Mouse (Mus musculus): ENCODE measurements around the gene Emsy. TPM values are rescaled to one million over a fixed set of nuclear protein-coding genes. Genes with fewer than 3 reads are reported as not detected.

Gene Emsy
- total and polyA plus RNA-seq, 3 experiments = 3.6 to 201 (median 57.2) TPM

DNA sequence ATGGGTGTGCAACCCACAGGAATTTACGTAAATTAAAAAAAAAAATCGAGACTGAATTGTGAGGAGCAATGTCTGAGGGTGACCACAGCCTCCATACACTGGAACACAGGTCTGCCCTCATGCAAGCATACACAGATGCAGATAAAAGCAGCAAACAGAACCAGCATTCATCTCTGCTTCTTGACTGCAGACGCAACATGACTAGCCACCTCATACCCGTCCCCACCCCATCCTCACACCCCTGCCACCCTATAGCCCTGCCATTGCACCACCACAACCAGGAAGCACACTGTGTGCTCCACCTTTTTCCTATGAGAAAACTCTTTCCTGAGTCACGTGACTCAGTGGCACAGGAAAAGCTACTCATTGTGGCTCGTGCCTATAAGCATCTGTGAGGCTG is 76.9 kb downstream of the Emsy start:
- Histone ChIP-seq H3K9me3 (replicated peaks) (no peaks in the 10 kb centered on the region), H3K4me1 (ENCODE audit: insufficient read depth, low read depth, low read length) (no peaks in the 10 kb centered on the region), H3K4me3 (ENCODE audit: low read depth, low read length) (no peak overlapping the region), H3K36me3 (replicated peaks) (no peaks in the 10 kb centered on the region), H3K27me3 (ENCODE audit: insufficient read depth, low read length) (peaks cover 20% of the 10 kb centered on the region)
- DNase-seq (ENCODE audit: low spot score) = no peak
- ATAC-seq (ENCODE audit: extremely low read depth, insufficient number of reproducible peaks, low FRiP score, poor library complexity, severe bottlenecking) = no peak
- TF ChIP-seq GATA2 (IDR thresholded peaks at IDR 0.05; ENCODE audit: borderline replicate concordance, low read depth, low read length) (no peak), CTCF (IDR thresholded peaks at IDR 0.05; ENCODE audit: low read depth, low read length) (no peak), GATA1 (IDR thresholded peaks at IDR 0.05; ENCODE audit: borderline replicate concordance, low read length) (no peak), POLR2AphosphoS5 (IDR thresholded peaks at IDR 0.05; ENCODE audit: insufficient replicate concordance, low read depth, low read length) (no peak), TAL1 (conservative IDR thresholded peaks at IDR 0.05; ENCODE audit: low read depth, low read length) (no peak)

DNA sequence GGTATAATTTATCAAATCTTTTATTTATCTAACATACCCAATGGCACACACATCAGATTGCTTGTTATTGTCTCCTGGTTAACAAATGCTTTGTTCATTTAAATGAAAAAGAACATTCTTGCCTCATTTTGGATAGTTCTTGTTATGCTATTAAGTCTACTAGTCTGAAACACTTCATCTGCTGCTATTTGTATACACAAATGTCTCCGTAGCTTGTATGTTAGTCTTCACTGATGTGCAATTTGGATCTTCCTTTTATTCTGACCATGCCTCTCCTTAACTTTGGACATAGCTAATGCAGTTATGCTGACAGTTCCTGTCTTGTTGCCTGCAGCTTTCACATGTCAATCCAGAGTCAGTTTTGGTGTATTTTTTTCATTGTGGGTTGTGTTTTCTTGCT is 79.1 kb downstream of the Emsy start:
- DNase-seq (ENCODE audit: low spot score) (no peak), ATAC-seq (ENCODE audit: extremely low read depth, insufficient number of reproducible peaks, low FRiP score, poor library complexity, severe bottlenecking) (no peak)
- no peak overlapping the region for H3K4me3 ChIP-seq (ENCODE audit: low read depth, low read length)
- H3K27me3 ChIP-seq (ENCODE audit: insufficient read depth, low read length) = peaks cover 36% of the 10 kb centered on the region
- H3K36me3 ChIP-seq (replicated peaks) = no peaks in the 10 kb centered on the region
- TF ChIP-seq TAL1 (conservative IDR thresholded peaks at IDR 0.05; ENCODE audit: low read depth, low read length) (no peak), GATA2 (IDR thresholded peaks at IDR 0.05; ENCODE audit: borderline replicate concordance, low read depth, low read length) (no peak), GATA1 (IDR thresholded peaks at IDR 0.05; ENCODE audit: borderline replicate concordance, low read length) (no peak), POLR2AphosphoS5 (IDR thresholded peaks at IDR 0.05; ENCODE audit: insufficient replicate concordance, low read depth, low read length) (no peak), CTCF (IDR thresholded peaks at IDR 0.05; ENCODE audit: low read depth, low read length) (no peak)
- H3K4me1 ChIP-seq (ENCODE audit: insufficient read depth, low read depth, low read length) = no peaks in the 10 kb centered on the region
- no peaks in the 10 kb centered on the region for H3K9me3 ChIP-seq (replicated peaks)

GRCm38 (mm10) chr7:98575651-98576239 is 80.8 kb downstream of the Emsy start:
- DNase-seq (ENCODE audit: low spot score) (no peak), ATAC-seq (ENCODE audit: extremely low read depth, insufficient number of reproducible peaks, low FRiP score, poor library complexity, severe bottlenecking) (no peak)
- no peak overlapping the region for H3K4me3 ChIP-seq (ENCODE audit: low read depth, low read length)
- H3K9me3 ChIP-seq (replicated peaks) = no peaks in the 10 kb centered on the region
- no peak for TF ChIP-seq GATA2 (IDR thresholded peaks at IDR 0.05; ENCODE audit: borderline replicate concordance, low read depth, low read length)
- TF ChIP-seq GATA1 (IDR thresholded peaks at IDR 0.05; ENCODE audit: borderline replicate concordance, low read length) = no peak
- TF ChIP-seq CTCF (IDR thresholded peaks at IDR 0.05; ENCODE audit: low read depth, low read length) = no peak
- no peak for TF ChIP-seq TAL1 (conservative IDR thresholded peaks at IDR 0.05; ENCODE audit: low read depth, low read length)
- no peaks in the 10 kb centered on the region for H3K4me1 ChIP-seq (ENCODE audit: insufficient read depth, low read depth, low read length)
- H3K27me3 ChIP-seq (ENCODE audit: insufficient read depth, low read length) = peaks cover 45% of the 10 kb centered on the region
- H3K36me3 ChIP-seq (replicated peaks) = no peaks in the 10 kb centered on the region

GRCm38 (mm10) chr7:98574771-98575191 is 81.8 kb downstream of the Emsy start:
- ATAC-seq (ENCODE audit: extremely low read depth, insufficient number of reproducible peaks, low FRiP score, poor library complexity, severe bottlenecking) (no peak), DNase-seq (ENCODE audit: low spot score) (no peak)
- H3K4me1 ChIP-seq (ENCODE audit: insufficient read depth, low read depth, low read length) = no peaks in the 10 kb centered on the region
- no peaks in the 10 kb centered on the region for H3K36me3 ChIP-seq (replicated peaks)
- no peak for TF ChIP-seq CTCF (IDR thresholded peaks at IDR 0.05; ENCODE audit: low read depth, low read length)
- no peak for TF ChIP-seq GATA1 (IDR thresholded peaks at IDR 0.05; ENCODE audit: borderline replicate concordance, low read length)
- TF ChIP-seq POLR2AphosphoS5 (IDR thresholded peaks at IDR 0.05; ENCODE audit: insufficient replicate concordance, low read depth, low read length) = no peak
- no peak for TF ChIP-seq GATA2 (IDR thresholded peaks at IDR 0.05; ENCODE audit: borderline replicate concordance, low read depth, low read length)
- TF ChIP-seq TAL1 (conservative IDR thresholded peaks at IDR 0.05; ENCODE audit: low read depth, low read length) = no peak
- peaks cover 43% of the 10 kb centered on the region for H3K27me3 ChIP-seq (ENCODE audit: insufficient read depth, low read length)
- H3K4me3 ChIP-seq (ENCODE audit: low read depth, low read length) = no peak overlapping the region
- H3K9me3 ChIP-seq (replicated peaks) = no peaks in the 10 kb centered on the region

DNA sequence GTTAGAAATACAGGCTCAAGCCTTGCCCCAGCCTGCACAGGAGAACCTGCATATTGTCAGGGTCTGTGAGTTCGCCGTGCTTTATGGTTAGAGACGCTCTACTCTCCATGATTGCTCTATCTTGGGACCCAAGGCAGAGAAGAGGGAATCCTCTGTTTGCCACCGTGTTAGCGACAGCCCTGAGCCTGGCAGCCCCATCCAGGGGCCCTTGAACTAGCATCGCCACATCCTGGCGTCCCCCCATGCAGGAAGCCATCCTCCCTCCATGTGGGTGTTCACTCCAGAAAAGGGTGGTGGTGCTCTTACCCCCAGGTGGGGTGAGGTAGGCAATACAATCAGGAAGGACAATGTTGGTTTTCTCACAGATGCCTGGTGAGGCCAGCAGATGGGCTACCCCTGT is 82.3 kb downstream of the Emsy start:
- no peaks in the 10 kb centered on the region for H3K9me3 ChIP-seq (replicated peaks)
- no peak for DNase-seq (ENCODE audit: low spot score)

GRCm38 (mm10) chr7:98573231-98573781 is 83.3 kb downstream of the Emsy start:
- no peaks in the 10 kb centered on the region for H3K4me1 ChIP-seq (ENCODE audit: insufficient read depth, low read depth, low read length)
- no peak overlapping the region for H3K4me3 ChIP-seq (ENCODE audit: low read depth, low read length)
- DNase-seq (ENCODE audit: low spot score) (no peak), ATAC-seq (ENCODE audit: extremely low read depth, insufficient number of reproducible peaks, low FRiP score, poor library complexity, severe bottlenecking) (no peak)
- no peaks in the 10 kb centered on the region for H3K9me3 ChIP-seq (replicated peaks)
- TF ChIP-seq POLR2AphosphoS5 (IDR thresholded peaks at IDR 0.05; ENCODE audit: insufficient replicate concordance, low read depth, low read length) = no peak
- no peak for TF ChIP-seq GATA2 (IDR thresholded peaks at IDR 0.05; ENCODE audit: borderline replicate concordance, low read depth, low read length)
- TF ChIP-seq TAL1 (conservative IDR thresholded peaks at IDR 0.05; ENCODE audit: low read depth, low read length) = no peak
- no peak for TF ChIP-seq CTCF (IDR thresholded peaks at IDR 0.05; ENCODE audit: low read depth, low read length)
- TF ChIP-seq GATA1 (IDR thresholded peaks at IDR 0.05; ENCODE audit: borderline replicate concordance, low read length) = no peak
- H3K27me3 ChIP-seq (ENCODE audit: insufficient read depth, low read length) = peaks cover 34% of the 10 kb centered on the region
- no peaks in the 10 kb centered on the region for H3K36me3 ChIP-seq (replicated peaks)

More for the DNA sequence above, 82.3 kb downstream of the Emsy start:
- Histone ChIP-seq H3K27me3 (ENCODE audit: insufficient read depth, low read length) (peaks cover 38% of the 10 kb centered on the region), H3K4me1 (ENCODE audit: insufficient read depth, low read depth, low read length) (no peaks in the 10 kb centered on the region), H3K4me3 (ENCODE audit: low read depth, low read length) (no peak overlapping the region), H3K36me3 (replicated peaks) (no peaks in the 10 kb centered on the region)
- TF ChIP-seq CTCF (IDR thresholded peaks at IDR 0.05; ENCODE audit: low read depth, low read length) = no peak
- no peak for TF ChIP-seq GATA2 (IDR thresholded peaks at IDR 0.05; ENCODE audit: borderline replicate concordance, low read depth, low read length)
- no peak for TF ChIP-seq GATA1 (IDR thresholded peaks at IDR 0.05; ENCODE audit: borderline replicate concordance, low read length)
- TF ChIP-seq TAL1 (conservative IDR thresholded peaks at IDR 0.05; ENCODE audit: low read depth, low read length) = no peak
- no peak for TF ChIP-seq POLR2AphosphoS5 (IDR thresholded peaks at IDR 0.05; ENCODE audit: insufficient replicate concordance, low read depth, low read length)
- no peak for ATAC-seq (ENCODE audit: extremely low read depth, insufficient number of reproducible peaks, low FRiP score, poor library complexity, severe bottlenecking)

Data from G1E (cell line).